Mouse (Mus musculus): ENCODE data around the gene Snx1.

- no peak for TF ChIP-seq CTCF (IDR thresholded peaks at IDR 0.05; ENCODE audit: borderline replicate concordance, extremely low read depth, insufficient read depth, insufficient read length)
- no peak for TF ChIP-seq POLR2A (IDR thresholded peaks at IDR 0.05; ENCODE audit: borderline replicate concordance, extremely low read depth, insufficient read depth, insufficient read length, poor library complexity, severe bottlenecking)
Measured at GRCm38 (mm10) chr9:66171275-66171921, 45.0 kb upstream of the Snx1 start.

Data from brain, embryonic 14.5 days (tissue).